8 mouse cellular contexts compared by ENCODE assay signal in genomic region chr7:119849096-119849495, GRCm38 (mm10). TPM values are rescaled to one million over a fixed set of nuclear protein-coding genes. Genes with fewer than 3 reads are reported as not detected.
DNase-seq lines count a peak whose midpoint lies in the region; ATAC-seq lines count a peak whose summit lies in the region.
"Had no signal": no experiment of that assay in that cellular context is flagged by ENCODE, and none has a peak within 500 bp of the region (broad histone marks: within the 10 kb centered on the region; RNA-seq: fewer than 3 reads in every experiment).

No protein-coding gene starts in this region.

- 0% methylated on average over 1 of the region's 1 CpGs for WGBS in lung, embryonic 16.5 days

- peaks cover 5% of the 10 kb centered on the region; the same call in 1 of the 2 replicates for H3K36me3 ChIP-seq in lung, embryonic 16.5 days (ENCODE audit: control insufficient read depth, insufficient read depth, low read length)

- peak; percentile 55 for DNase-seq in ES-CJ7 (ENCODE audit: low read depth, low spot score)
- DNase-seq in adrenal gland, postnatal 10 days = peak; percentile 84
- peak; percentile 50 for DNase-seq in embryo, embryonic 11.5 days (ENCODE audit: low read depth, low spot score)
- DNase-seq in heart, adult 9 months (ENCODE audit: low spot score in 2 of 2) = peak; percentile 23 to 60
- DNase-seq in layer of hippocampus, adult 11-12 months (ENCODE audit: low spot score) = peak; percentile 75
- peak; percentile 76 for DNase-seq in right cerebral cortex, postnatal 14 days

- ATAC-seq in lung, embryonic 16.5 days (ENCODE audit: low read depth) = peak; percentile 47

- H3K9ac ChIP-seq in lung, embryonic 16.5 days (ENCODE audit: low read length) = no peak overlapping the region
- H3K9ac ChIP-seq: limb, embryonic 12.5 days had no signal

- H3K27me3 ChIP-seq in lung, embryonic 16.5 days (ENCODE audit: control insufficient read depth, insufficient read depth, low read depth, low read length) = no peaks in the 10 kb centered on the region
- H3K27me3 ChIP-seq: limb, embryonic 12.5 days had no signal

- no peaks in the 10 kb centered on the region for H3K9me3 ChIP-seq in lung, embryonic 16.5 days (ENCODE audit: control insufficient read depth, low read length)
- H3K9me3 ChIP-seq: limb, embryonic 12.5 days had no signal

- H3K4me1 ChIP-seq in lung, embryonic 16.5 days (replicated peaks; ENCODE audit: control insufficient read depth, insufficient read depth, low read length) = no peaks in the 10 kb centered on the region
- H3K4me1 ChIP-seq: limb, embryonic 12.5 days had no signal

- no peak overlapping the region for H3K4me2 ChIP-seq in lung, embryonic 16.5 days (ENCODE audit: low read depth, low read length)
- H3K4me2 ChIP-seq: limb, embryonic 12.5 days had no signal

- no peak overlapping the region for H3K27ac ChIP-seq in lung, embryonic 16.5 days (ENCODE audit: low read length)
- H3K27ac ChIP-seq: limb, embryonic 12.5 days had no signal

- H3K4me3 ChIP-seq in lung, embryonic 16.5 days (ENCODE audit: low read length) = no peak overlapping the region
- H3K4me3 ChIP-seq: limb, embryonic 12.5 days had no signal

RNA-seq across cellular contexts. Expression of gene Lyrm1, which starts 46.6 kb away (rescaled TPM):
- 1 to 10 TPM; 7.2 to 7.5 TPM for total RNA-seq in adrenal gland, postnatal 10 days (2021)
- polyA plus RNA-seq in lung, embryonic 16.5 days (2015; fragmentation: Nextera tagmentation; extraction: Ambion mirVana) = 5.8 and 6.6 TPM in 2 replicates

RNA-seq across cellular contexts. Expression of gene Dcun1d3, which starts 47.0 kb away (rescaled TPM):
- 10 to 100 TPM; 26.7 to 48.0 TPM for total RNA-seq in adrenal gland, postnatal 10 days (2021)
- 9.7 and 10.0 TPM in 2 replicates for polyA plus RNA-seq in lung, embryonic 16.5 days (2015; fragmentation: Nextera tagmentation; extraction: Ambion mirVana)

RNA-seq across cellular contexts. Expression of gene Eri2, which starts 55.2 kb away (rescaled TPM):
- total RNA-seq in adrenal gland, postnatal 10 days (2021) = 1 to 10 TPM; 7.6 to 9.6 TPM
- polyA plus RNA-seq in lung, embryonic 16.5 days (2015; fragmentation: Nextera tagmentation; extraction: Ambion mirVana) = 25.6 and 29.5 TPM in 2 replicates

RNA-seq across cellular contexts. Expression of gene Rexo5, which starts 55.3 kb away (rescaled TPM):
- 10 to 100 TPM in 1 of 2 experiments, 1 to 10 TPM in 1; 7.0 to 12.8 TPM for total RNA-seq in adrenal gland, postnatal 10 days (2021)
- 26.2 and 29.1 TPM in 2 replicates for polyA plus RNA-seq in lung, embryonic 16.5 days (2015; fragmentation: Nextera tagmentation; extraction: Ambion mirVana)
